Mouse (Mus musculus) intestine, embryonic 16.5 days (tissue): ENCODE results near the gene S100a8. TPM values are rescaled to one million over a fixed set of nuclear protein-coding genes. Genes with fewer than 3 reads are reported as not detected.

Source experiments
- ATAC-seq: fragments of 200-750 bp; cut with Nextera tagmentation; 2 replicates; pipeline ENCODE4 v1.8.0; 2017; ENCODE audit warnings: moderate TSS enrichment, moderate library complexity
- H3K27ac ChIP-seq: fragments of 300-500 bp; sonication (generic); 2 replicates; pipeline ENCODE4 v1.5.1; 2014; ENCODE audit warnings: mild to moderate bottlenecking, low read length
- H3K27me3 ChIP-seq: fragments of 300-500 bp; sonication (generic); replicated peaks from 2 replicates; pipeline ENCODE4 v1.6.1; 2014; ENCODE audit warnings: low read length, control low read depth, mixed read lengths; ENCODE audit not compliant: control insufficient read depth, insufficient read depth
- H3K36me3 ChIP-seq: fragments of 300-500 bp; sonication (generic); 2 replicates; pipeline ENCODE4 v1.6.1; 2014; ENCODE audit warnings: low read length, control low read depth; ENCODE audit not compliant: control insufficient read depth, insufficient read depth
- H3K4me1 ChIP-seq: fragments of 300-500 bp; sonication (generic); 2 replicates; pipeline ENCODE4 v1.6.1; 2014; ENCODE audit warnings: low read length, control low read depth, mixed read lengths; ENCODE audit not compliant: control insufficient read depth, insufficient read depth
- H3K4me2 ChIP-seq: fragments of 300-500 bp; sonication (generic); 2 replicates; pipeline ENCODE4 v1.6.1; 2014; ENCODE audit warnings: low read depth, low read length, control low read depth
- H3K4me3 ChIP-seq: fragments of 300-500 bp; sonication (generic); 2 replicates; pipeline ENCODE4 v1.5.1; 2014; ENCODE audit warnings: mild to moderate bottlenecking, low read length
- H3K9ac ChIP-seq: fragments of 300-500 bp; sonication (generic); 2 replicates; pipeline ENCODE4 v1.6.1; 2014; ENCODE audit warnings: low read depth, low read length
- H3K9me3 ChIP-seq: fragments of 300-500 bp; sonication (generic); 2 replicates; pipeline ENCODE4 v1.6.1; 2016; ENCODE audit warnings: low read length, control low read depth; ENCODE audit not compliant: control insufficient read depth
- WGBS: fragments of 180-500 bp; shearing (Covaris S2); extraction: QIAGEN DNeasy Blood & Tissue Kit; methylation state at CpG from one replicate; pipeline ENCODE4 v1.1.7; 2014; 5-methylcytosine and 5-hydroxymethylcytosine counted together
- polyA plus RNA-seq: library from polyadenylated mRNA; unstranded; fragments of >200 nt; fragmentation: Nextera tagmentation; extraction: Ambion mirVana; gene quantifications from 2 replicates; pipeline ENCODE4 v1.2.1, GENCODE M21; 2015

S100a8 gene
- polyA plus RNA-seq, 1 experiment from 2014 or later: 30.6 TPM

DNA sequence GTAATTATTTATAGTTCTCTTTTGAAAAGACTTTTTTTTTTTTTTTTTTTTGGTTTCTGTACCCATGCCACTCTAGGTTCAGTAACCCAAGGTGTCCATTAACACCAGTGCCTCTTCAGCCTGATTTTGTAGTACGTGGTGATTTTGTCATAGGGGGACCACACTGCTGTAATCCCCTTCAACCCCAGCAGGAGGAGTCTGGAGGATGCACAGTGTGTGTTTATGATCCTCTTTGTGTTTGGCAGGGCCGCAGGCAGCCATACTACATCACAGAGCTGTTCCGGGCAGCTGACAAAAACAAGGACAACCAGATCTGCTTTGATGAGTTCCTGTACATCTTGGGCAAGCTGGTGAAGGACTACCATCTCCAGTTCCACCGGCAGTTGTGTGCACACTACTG is 11.4 kb upstream of the S100a8 start:
- H3K27ac ChIP-seq: no peak overlapping the region
- H3K4me3 ChIP-seq: no peak overlapping the region
- H3K4me2 ChIP-seq: no peak overlapping the region
- H3K9me3 ChIP-seq: no peaks in the 10 kb centered on the region
- ATAC-seq: no peak
- no peaks in the 10 kb centered on the region for H3K36me3 ChIP-seq
- no peak overlapping the region for H3K9ac ChIP-seq
- 69% methylated on average over 4 of the region's 4 CpGs for WGBS
- no peaks in the 10 kb centered on the region for H3K4me1 ChIP-seq
- no peaks in the 10 kb centered on the region; the same call in 1 of the 2 replicates for H3K27me3 ChIP-seq

DNA sequence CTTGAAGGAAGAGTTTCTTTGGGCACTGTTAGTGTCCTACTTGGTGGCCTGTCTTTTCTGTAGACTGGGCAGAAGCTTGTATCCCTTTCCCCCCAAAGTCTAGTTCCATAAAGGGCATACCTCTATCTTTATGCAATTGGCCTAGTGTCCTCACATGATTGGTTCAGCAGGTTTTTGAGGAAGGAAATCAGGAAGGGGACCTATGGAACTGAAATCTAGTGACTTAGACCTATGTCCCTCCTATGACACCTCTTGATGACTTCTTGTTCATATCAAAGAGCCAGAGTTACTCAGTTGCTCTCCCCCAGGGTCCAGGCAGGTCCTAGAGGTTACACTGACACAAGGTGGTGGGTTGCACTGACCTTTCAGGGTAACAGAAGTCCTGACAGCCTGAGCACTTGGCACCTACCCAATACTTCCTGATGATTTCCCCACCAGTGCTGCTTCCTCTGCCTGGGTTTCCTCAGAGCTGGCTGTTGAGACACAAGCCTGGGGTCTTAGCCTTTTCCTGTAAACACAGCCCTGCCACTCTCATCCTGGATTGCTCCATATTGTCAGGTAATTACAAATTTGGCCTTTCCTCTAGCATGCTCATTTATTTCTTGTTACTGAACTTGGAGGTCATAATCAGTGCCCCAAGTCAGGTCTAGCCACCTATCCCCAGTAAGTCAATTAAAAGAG is 9.3 kb upstream of the S100a8 start:
- no peak for ATAC-seq
- Histone ChIP-seq H3K4me3 (no peak overlapping the region), H3K27ac (no peak overlapping the region), H3K4me1 (no peaks in the 10 kb centered on the region), H3K36me3 (no peaks in the 10 kb centered on the region), H3K9ac (no peak overlapping the region), H3K27me3 (no peaks in the 10 kb centered on the region), H3K4me2 (no peak overlapping the region), H3K9me3 (no peaks in the 10 kb centered on the region)

DNA sequence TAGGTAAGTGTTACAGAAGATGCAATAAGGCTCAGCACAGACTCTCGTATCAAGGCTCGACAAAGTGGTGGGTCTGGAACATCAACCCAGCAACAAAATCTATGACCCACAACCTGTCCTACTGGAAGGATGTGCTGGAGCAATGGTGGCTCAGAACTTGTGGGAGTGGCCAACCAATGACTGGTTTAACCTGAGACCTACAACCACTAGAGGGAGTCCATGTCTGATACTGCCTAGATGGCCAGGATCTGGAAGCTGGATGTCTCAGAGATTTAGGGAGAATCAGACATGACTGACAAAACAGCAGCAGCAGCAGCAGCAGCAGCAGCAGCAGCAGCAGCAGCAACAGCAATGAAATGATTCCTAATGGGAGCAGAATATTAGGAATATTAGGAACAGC is 4.6 kb upstream of the S100a8 start:
- Histone ChIP-seq H3K4me1 (no peaks in the 10 kb centered on the region), H3K27ac (no peak overlapping the region)
- ATAC-seq: no peak

GRCm38 (mm10) chr3:90678656-90679055 is 9.9 kb downstream of the S100a8 start:
- no peak overlapping the region for H3K27ac ChIP-seq
- ATAC-seq: no peak
- no peak overlapping the region for H3K4me3 ChIP-seq
- 58% methylated on average over 3 of the region's 3 CpGs for WGBS
- H3K27me3 ChIP-seq: no peaks in the 10 kb centered on the region
- H3K4me1 ChIP-seq: no peaks in the 10 kb centered on the region
- no peaks in the 10 kb centered on the region for H3K9me3 ChIP-seq
- no peaks in the 10 kb centered on the region for H3K36me3 ChIP-seq
- no peak overlapping the region for H3K9ac ChIP-seq
- H3K4me2 ChIP-seq: no peak overlapping the region

More for the DNA sequence above, 4.6 kb upstream of the S100a8 start:
- no peak overlapping the region for H3K9ac ChIP-seq
- no peaks in the 10 kb centered on the region for H3K36me3 ChIP-seq
- no peak overlapping the region for H3K4me3 ChIP-seq
- 81% methylated on average over 2 of the region's 2 CpGs for WGBS
- no peaks in the 10 kb centered on the region for H3K27me3 ChIP-seq
- no peak overlapping the region for H3K4me2 ChIP-seq
- no peaks in the 10 kb centered on the region for H3K9me3 ChIP-seq

DNA sequence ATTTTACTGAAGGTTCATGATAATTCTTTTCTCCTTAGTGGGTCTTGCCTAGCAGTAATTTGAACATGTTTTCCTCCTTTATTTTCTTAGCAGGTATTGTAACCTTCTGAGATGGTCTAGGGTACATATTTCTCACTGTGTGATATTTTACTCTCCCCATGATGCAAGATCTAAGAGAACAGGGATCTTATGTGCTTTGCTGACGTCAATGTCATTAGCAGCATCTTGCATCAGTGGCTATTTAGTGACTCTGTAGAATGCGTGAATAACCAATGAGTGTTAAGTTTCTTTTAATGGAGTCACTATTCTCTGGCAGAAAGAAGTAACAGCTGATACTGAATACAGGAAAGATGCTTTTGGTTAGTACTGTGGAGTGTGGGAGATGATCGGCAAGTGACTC is 15.2 kb downstream of the S100a8 start:
- H3K9me3 ChIP-seq: no peaks in the 10 kb centered on the region
- H3K27ac ChIP-seq: no peak overlapping the region
- H3K36me3 ChIP-seq: no peaks in the 10 kb centered on the region
- H3K4me3 ChIP-seq: no peak overlapping the region
- H3K9ac ChIP-seq: no peak overlapping the region
- H3K27me3 ChIP-seq: no peaks in the 10 kb centered on the region
- ATAC-seq: no peak
- 88% methylated on average over 3 of the region's 3 CpGs for WGBS
- no peak overlapping the region for H3K4me2 ChIP-seq
- H3K4me1 ChIP-seq: no peaks in the 10 kb centered on the region

GRCm38 (mm10) chr3:90686835-90687234 is 18.1 kb downstream of the S100a8 start:
- Histone ChIP-seq H3K27ac (no peak overlapping the region), H3K9ac (no peak overlapping the region), H3K4me3 (no peak overlapping the region), H3K36me3 (no peaks in the 10 kb centered on the region), H3K9me3 (no peaks in the 10 kb centered on the region), H3K4me2 (no peak overlapping the region), H3K27me3 (no peaks in the 10 kb centered on the region), H3K4me1 (no peaks in the 10 kb centered on the region)
- WGBS: 72% methylated on average over 2 of the region's 2 CpGs
- ATAC-seq: no peak

- Histone ChIP-seq H3K9ac (no peak overlapping the region), H3K4me3 (no peak overlapping the region), H3K36me3 (no peaks in the 10 kb centered on the region), H3K27ac (no peak overlapping the region), H3K27me3 (no peaks in the 10 kb centered on the region), H3K4me2 (no peak overlapping the region), H3K4me1 (no peaks in the 10 kb centered on the region), H3K9me3 (no peaks in the 10 kb centered on the region)
- ATAC-seq: no peak
- 76% methylated on average over 2 of the region's 2 CpGs for WGBS
Measured at GRCm38 (mm10) chr3:90693496-90693895, 24.7 kb downstream of the S100a8 start.

GRCm38 (mm10) chr3:90695613-90696012 is 26.8 kb downstream of the S100a8 start, which contains the start of gene S100a9:
Gene S100a9, minus strand, starts transcription at chr3:90695721.
- H3K36me3 ChIP-seq: no peaks in the 10 kb centered on the region
- H3K4me3 ChIP-seq: no peak within 1 kb of the TSS
- no peak within 1 kb of the TSS for H3K4me2 ChIP-seq
- no peak within 1 kb of the TSS for H3K27ac ChIP-seq
- no peaks in the 10 kb centered on the region for H3K9me3 ChIP-seq
- ATAC-seq: no peak
- WGBS: 64% methylated on average over 3 of the region's 3 CpGs
- no peaks in the 10 kb centered on the region for H3K4me1 ChIP-seq
- H3K9ac ChIP-seq: no peak within 1 kb of the TSS
- no peaks in the 10 kb centered on the region for H3K27me3 ChIP-seq

DNA sequence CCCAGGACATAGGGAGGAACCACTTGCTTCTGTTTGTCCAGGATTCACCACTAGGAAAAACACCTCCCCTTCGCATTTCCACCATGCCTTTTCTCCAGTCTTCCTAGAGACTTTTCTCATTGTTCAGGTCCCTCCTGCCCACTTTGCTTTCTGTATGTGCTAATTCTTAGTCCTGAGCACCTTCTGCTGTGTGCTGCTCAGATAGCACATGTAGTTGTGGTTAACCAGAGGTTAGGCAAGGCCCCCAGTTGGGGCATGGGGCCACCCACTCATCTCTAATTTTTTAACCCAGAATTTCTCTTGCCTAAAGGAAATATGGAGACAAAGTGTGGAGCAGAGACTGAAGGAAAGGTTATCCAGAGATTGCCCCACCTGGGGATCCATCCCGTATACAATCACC is 33.5 kb downstream of the S100a8 start:
- WGBS: 80% methylated on average over 2 of the region's 2 CpGs
- no peaks in the 10 kb centered on the region for H3K9me3 ChIP-seq
- H3K9ac ChIP-seq: no peak overlapping the region
- H3K4me3 ChIP-seq: no peak overlapping the region
- H3K27ac ChIP-seq: no peak overlapping the region
- H3K36me3 ChIP-seq: no peaks in the 10 kb centered on the region
- H3K27me3 ChIP-seq: no peaks in the 10 kb centered on the region
- no peaks in the 10 kb centered on the region for H3K4me1 ChIP-seq
- H3K4me2 ChIP-seq: no peak overlapping the region
- no peak for ATAC-seq
